8 mouse cellular contexts compared by ENCODE assay signal in the genomic region with DNA sequence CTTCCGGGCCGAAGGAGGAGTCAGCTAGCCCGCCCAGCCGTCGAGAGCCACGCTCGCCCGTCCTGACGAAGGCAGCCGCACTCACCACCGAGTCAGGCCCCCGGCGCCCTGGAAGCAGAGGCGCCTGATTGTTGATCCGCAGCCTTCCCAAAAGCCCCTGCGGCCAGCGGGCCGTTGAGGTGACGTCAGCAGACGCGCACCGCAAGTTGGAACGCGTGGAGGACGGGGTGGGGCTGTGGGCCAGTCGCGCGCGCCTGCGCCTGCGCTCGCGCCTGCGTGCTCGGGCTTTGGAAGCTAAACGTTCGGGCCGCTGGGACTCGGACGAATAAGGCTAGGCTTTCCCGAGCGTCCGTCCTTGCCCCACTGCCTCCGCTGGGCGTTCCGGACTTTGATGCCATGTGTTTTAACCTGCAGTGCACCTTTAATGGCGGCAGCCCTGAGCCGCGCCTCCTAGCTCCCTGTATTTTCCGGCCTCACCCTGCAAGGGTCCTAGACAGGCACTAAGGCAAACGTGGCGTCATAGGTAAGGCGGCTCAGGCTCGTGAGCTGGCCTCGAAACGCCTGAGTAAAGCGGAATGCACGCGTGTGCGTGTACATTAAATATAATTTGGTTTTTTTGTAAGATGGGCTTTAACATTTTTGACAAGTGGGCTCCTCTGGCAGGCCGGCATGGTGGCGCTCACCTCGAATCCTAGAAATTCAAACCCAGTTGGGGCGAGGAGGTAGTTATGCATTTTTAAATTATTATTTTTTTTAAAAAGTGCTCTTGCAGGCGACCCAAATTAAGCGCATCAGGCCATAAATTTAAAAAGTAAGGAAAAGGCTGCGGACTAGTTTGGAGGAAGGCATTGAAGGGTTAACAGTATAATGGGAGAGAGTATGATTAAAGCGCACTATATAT. TPM values are rescaled to one million over a fixed set of nuclear protein-coding genes. Genes with fewer than 3 reads are reported as not detected.
A peak's percentile ranks its signal among the peaks of the same experiment; 100 is the strongest.
DNase-seq lines count a peak whose midpoint lies in the region; ATAC-seq and TF ChIP-seq lines count a peak whose summit lies in the region.

A gene (minus strand): TSS at position 160 of the 901 bp plus-strand sequence.

- in situ Hi-C loops in CH12.LX (cut with MboI; ENCODE audit: low pct_ligation_motif_present, low pct_unique_long_range_greater_than_20kb, low sequenced_read_pairs): no loop called here

- H3K9me3 ChIP-seq in CH12.LX (replicated peaks; ENCODE audit: low read length): no peaks in the 10 kb centered on the region
- H3K9me3 ChIP-seq in forebrain, embryonic 11.5 days (ENCODE audit: control insufficient read depth, low read length): no peaks in the 10 kb centered on the region
- H3K9me3 ChIP-seq in heart, embryonic 16.5 days (replicated peaks; ENCODE audit: control insufficient read depth, low read length): no peaks in the 10 kb centered on the region
- no peaks in the 10 kb centered on the region for H3K9me3 ChIP-seq in liver, embryonic 15.5 days (replicated peaks)
- H3K9me3 ChIP-seq in neural tube, embryonic 12.5 days: no peaks in the 10 kb centered on the region

- peaks cover 2 to 12% of the 10 kb centered on the region in 2 experiments; a peak in 3 of 4 replicates for H3K4me1 ChIP-seq in CH12.LX (ENCODE audit: control insufficient read depth in 1 of 2, insufficient read depth in 2 of 2)
- no peaks in the 10 kb centered on the region; the same call in 1 of the 2 replicates for H3K4me1 ChIP-seq in forebrain, embryonic 11.5 days (replicated peaks; ENCODE audit: control insufficient read depth, insufficient read depth, low read length)
- peaks cover 20% of the 10 kb centered on the region for H3K4me1 ChIP-seq in heart, embryonic 16.5 days (ENCODE audit: control insufficient read depth, insufficient read depth, low read length)
- peaks cover 30% of the 10 kb centered on the region for H3K4me1 ChIP-seq in liver, embryonic 15.5 days (replicated peaks)
- peaks cover 10% of the 10 kb centered on the region; the same call in 1 of the 2 replicates for H3K4me1 ChIP-seq in neural tube, embryonic 12.5 days

- H3K27me3 ChIP-seq in CH12.LX (replicated peaks): no peaks in the 10 kb centered on the region
- no peaks in the 10 kb centered on the region for H3K27me3 ChIP-seq in forebrain, embryonic 11.5 days (ENCODE audit: control insufficient read depth, insufficient read depth, low read length)
- no peaks in the 10 kb centered on the region for H3K27me3 ChIP-seq in heart, embryonic 16.5 days (ENCODE audit: control insufficient read depth, insufficient read depth, low read length)
- H3K27me3 ChIP-seq in liver, embryonic 15.5 days: no peaks in the 10 kb centered on the region
- no peaks in the 10 kb centered on the region for H3K27me3 ChIP-seq in neural tube, embryonic 12.5 days (replicated peaks)

- H3K4me3 ChIP-seq in CH12.LX (replicated peaks in 1 of 3; ENCODE audit: low read depth in 2 of 3, low read length in 2 of 3, poor library complexity in 1 of 3): peak within 1 kb of the TSS; percentile 71 to 81 (median 80)
- peak within 1 kb of the TSS; percentile 38 for H3K4me3 ChIP-seq in forebrain, embryonic 11.5 days (ENCODE audit: low read depth, low read length)
- peak within 1 kb of the TSS; percentile 73 for H3K4me3 ChIP-seq in heart, embryonic 16.5 days (ENCODE audit: low read length)
- peak within 1 kb of the TSS; percentile 79 for H3K4me3 ChIP-seq in liver, embryonic 15.5 days (replicated peaks)
- peak within 1 kb of the TSS; percentile 62 for H3K4me3 ChIP-seq in neural tube, embryonic 12.5 days

- TF ChIP-seq RAD21 in CH12.LX (IDR thresholded peaks at IDR 0.05; ENCODE audit: low read depth, low read length): no peak

- peak within 1 kb of the TSS; percentile 97 for H3K27ac ChIP-seq in CH12.LX (ENCODE audit: insufficient read depth, low read depth)
- H3K27ac ChIP-seq in forebrain, embryonic 11.5 days (ENCODE audit: low read depth, low read length): peak within 1 kb of the TSS; percentile 97
- H3K27ac ChIP-seq in heart, embryonic 16.5 days (ENCODE audit: low read length): peak within 1 kb of the TSS; percentile 100
- H3K27ac ChIP-seq in liver, embryonic 15.5 days (replicated peaks): peak within 1 kb of the TSS; percentile 99
- H3K27ac ChIP-seq in neural tube, embryonic 12.5 days: peak within 1 kb of the TSS; percentile 96

- peak; percentile 91 for TF ChIP-seq POLR2A in CH12.LX (IDR thresholded peaks at IDR 0.05; ENCODE audit: low read depth, low read length)

- H3K79me2 ChIP-seq in CH12.LX (replicated peaks; ENCODE audit: control insufficient read depth, extremely low read depth, insufficient read depth, poor library complexity, severe bottlenecking): peaks cover 33% of the 10 kb centered on the region

- WGBS in forebrain, embryonic 11.5 days: under 1% methylated on average over 68 of the region's 68 CpGs
- WGBS in heart, embryonic 16.5 days: under 1% methylated on average over 68 of the region's 68 CpGs
- under 1% methylated on average over 68 of the region's 68 CpGs for WGBS in liver, embryonic 15.5 days (ENCODE audit: insufficient replicate concordance)
- WGBS in neural tube, embryonic 12.5 days: under 1% methylated on average over 68 of the region's 68 CpGs

- peaks cover 0 to 12% of the 10 kb centered on the region in 2 experiments for H3K36me3 ChIP-seq in CH12.LX (replicated peaks in 1 of 2; ENCODE audit: control insufficient read depth in 1 of 2, insufficient read depth in 1 of 2, low read length in 1 of 2)
- peaks cover 8% of the 10 kb centered on the region; the same call in 1 of the 2 replicates for H3K36me3 ChIP-seq in forebrain, embryonic 11.5 days (ENCODE audit: control insufficient read depth, insufficient read depth, low read length)
- H3K36me3 ChIP-seq in heart, embryonic 16.5 days (ENCODE audit: control insufficient read depth, insufficient read depth): peaks cover 9% of the 10 kb centered on the region; the same call in 1 of the 2 replicates
- H3K36me3 ChIP-seq in liver, embryonic 15.5 days (replicated peaks): peaks cover 16% of the 10 kb centered on the region
- H3K36me3 ChIP-seq in neural tube, embryonic 12.5 days: peaks cover 12% of the 10 kb centered on the region

- DNase-seq in CH12.LX (ENCODE audit: extremely low read depth): peak; percentile 96
- DNase-seq in c-Kit-positive CD71-positive TER-119-negative erythroid progenitor cells, embryonic 14.5 days (ENCODE audit: low read depth): peak; percentile 92
- DNase-seq in forebrain, embryonic 11.5 days (ENCODE audit: low spot score): peak; percentile 99
- peak; percentile 97 to 98 for DNase-seq in kidney, postnatal 36 days
- DNase-seq in telencephalon, adult 2 months (ENCODE audit: low read depth, low spot score): peak; percentile 96

- peak; percentile 98 for ATAC-seq in forebrain, embryonic 11.5 days (replicated peaks; ENCODE audit: low FRiP score)
- ATAC-seq in heart, embryonic 16.5 days (replicated peaks; ENCODE audit: extremely low read depth, insufficient read depth, low FRiP score): peak; percentile 97
- ATAC-seq in liver, embryonic 15.5 days (ENCODE audit: insufficient read depth): peak; percentile 96
- ATAC-seq in neural tube, embryonic 12.5 days (ENCODE audit: low FRiP score, low read depth): peak; percentile 97

- H3K9ac ChIP-seq in CH12.LX (ENCODE audit: insufficient read depth, low read depth): peak within 1 kb of the TSS; percentile 99
- H3K9ac ChIP-seq in forebrain, embryonic 11.5 days (ENCODE audit: low read length): peak within 1 kb of the TSS; percentile 84
- peak within 1 kb of the TSS; percentile 95 for H3K9ac ChIP-seq in heart, embryonic 16.5 days (ENCODE audit: low read length)
- peak within 1 kb of the TSS; percentile 83 for H3K9ac ChIP-seq in liver, embryonic 15.5 days
- H3K9ac ChIP-seq in neural tube, embryonic 12.5 days: peak within 1 kb of the TSS; percentile 76

- no peak for TF ChIP-seq EP300 in CH12.LX (IDR thresholded peaks at IDR 0.05; ENCODE audit: low read length)

- H3K4me2 ChIP-seq in CH12.LX (ENCODE audit: insufficient read depth, low read depth, poor library complexity, severe bottlenecking): peak within 1 kb of the TSS; percentile 77
- peak within 1 kb of the TSS; percentile 77 for H3K4me2 ChIP-seq in forebrain, embryonic 11.5 days (ENCODE audit: low read depth, low read length, severe bottlenecking)
- peak within 1 kb of the TSS; percentile 93 for H3K4me2 ChIP-seq in heart, embryonic 16.5 days (ENCODE audit: low read depth, low read length)
- H3K4me2 ChIP-seq in liver, embryonic 15.5 days: peak within 1 kb of the TSS; percentile 88
- peak within 1 kb of the TSS; percentile 69 for H3K4me2 ChIP-seq in neural tube, embryonic 12.5 days (replicated peaks)

- dilution Hi-C loops in CH12.LX (cut with MboI; ENCODE audit: extremely low pct_ligation_motif_present, extremely low pct_unique_long_range_greater_than_20kb, low sequenced_read_pairs): no loop called here

- no peak for TF ChIP-seq CTCF in CH12.LX (conservative IDR thresholded peaks at IDR 0.05 in 1 of 2, IDR thresholded peaks at IDR 0.05 in 1 of 2; ENCODE audit: low read depth in 2 of 2, low read length in 2 of 2)

TF ChIP-seq in CH12.LX, 34 proteins besides CTCF, POLR2A, EP300 and RAD21 (continues in another document):
- TF ChIP-seq PAX5 (IDR thresholded peaks at IDR 0.05; ENCODE audit: low read length) (no peak), JUN (IDR thresholded peaks at IDR 0.05; ENCODE audit: insufficient read depth, low read depth, low read length) (no peak), MEF2A (IDR thresholded peaks at IDR 0.05; ENCODE audit: borderline replicate concordance, low read depth, low read length) (peak; percentile 82), POLR2AphosphoS2 (IDR thresholded peaks at IDR 0.05; ENCODE audit: low read depth, low read length) (peak; percentile 75; the same call in 1 of the 2 replicates), BHLHE40 (IDR thresholded peaks at IDR 0.05; ENCODE audit: low read depth, low read length) (peak; percentile 76), USF1 (IDR thresholded peaks at IDR 0.05; ENCODE audit: low read depth, low read length) (no peak), ETS1 (conservative IDR thresholded peaks at IDR 0.05; ENCODE audit: low read depth, low read length) (peak; percentile 68), ZMIZ1 (IDR thresholded peaks at IDR 0.05; ENCODE audit: low read depth, low read length) (peak; percentile 87), MAFK (IDR thresholded peaks at IDR 0.05; ENCODE audit: insufficient replicate concordance, low read length) (no peak), HCFC1 (IDR thresholded peaks at IDR 0.05; ENCODE audit: low read depth, low read length) (peak; percentile 81), ZNF384 (IDR thresholded peaks at IDR 0.05; ENCODE audit: low read depth, low read length) (no peak), TCF12 (IDR thresholded peaks at IDR 0.05; ENCODE audit: low read depth, low read length) (peak; percentile 92)

RNA-seq across cellular contexts. Expression of the gene that starts here (rescaled TPM):
- total RNA-seq in CH12.LX (2012; rRNA removed) (59.6 and 94.7 TPM in 2 replicates), CH12.LX (2014; rRNA removed) (134 and 158 TPM in 2 replicates)
- 41.3 and 43.4 TPM in 2 replicates for polyA plus RNA-seq in CH12.LX (2012; ENCODE audit: insufficient read length, low read depth)
- 45.6 and 47.7 TPM in 2 replicates for polyA plus RNA-seq in forebrain, embryonic 11.5 days (2014; fragmentation: Nextera tagmentation; extraction: Ambion mirVana)
- polyA plus RNA-seq in heart, embryonic 16.5 days (2015; fragmentation: Nextera tagmentation; extraction: Ambion mirVana): 27.9 and 29.7 TPM in 2 replicates
- polyA plus RNA-seq in liver, embryonic 15.5 days (2015; fragmentation: Nextera tagmentation; extraction: Ambion mirVana): 12.9 and 13.0 TPM in 2 replicates
- 40.0 and 41.9 TPM in 2 replicates for polyA plus RNA-seq in neural tube, embryonic 12.5 days (2016; fragmentation: Nextera tagmentation; extraction: Ambion mirVana)

Comparison
In these comparisons a context has a peak if more than half of its experiments do, and no peak if none do; other contexts are left out.
1. Peak in every context shown above with its lines: DNase-seq, ATAC-seq, H3K4me3 ChIP-seq and H3K27ac ChIP-seq.